Mouse (Mus musculus): ENCODE results near the gene Pdzph1. TPM values are rescaled to one million over a fixed set of nuclear protein-coding genes. Genes with fewer than 3 reads are reported as not detected.

Gene Pdzph1
- polyA plus RNA-seq, 1 experiment from 2014 or later, result 24.2 TPM

GRCm38 (mm10) chr17:58911564-58911963 lies 79.6 kb downstream of the Pdzph1 start:
- H3K4me3 ChIP-seq, result no peak overlapping the region
- no peaks in the 10 kb centered on the region for H3K27me3 ChIP-seq (ENCODE audit: poor library complexity, severe bottlenecking)
- H3K4me1 ChIP-seq, result no peaks in the 10 kb centered on the region
- H3K36me3 ChIP-seq (replicated peaks), result no peaks in the 10 kb centered on the region
- DNase-seq (ENCODE audit: extremely low spot score, low spot score), result no peak
- WGBS, result 88% methylated on average over 7 of the region's 7 CpGs
- H3K9me3 ChIP-seq, result no peaks in the 10 kb centered on the region
- no peak overlapping the region for H3K27ac ChIP-seq

DNA sequence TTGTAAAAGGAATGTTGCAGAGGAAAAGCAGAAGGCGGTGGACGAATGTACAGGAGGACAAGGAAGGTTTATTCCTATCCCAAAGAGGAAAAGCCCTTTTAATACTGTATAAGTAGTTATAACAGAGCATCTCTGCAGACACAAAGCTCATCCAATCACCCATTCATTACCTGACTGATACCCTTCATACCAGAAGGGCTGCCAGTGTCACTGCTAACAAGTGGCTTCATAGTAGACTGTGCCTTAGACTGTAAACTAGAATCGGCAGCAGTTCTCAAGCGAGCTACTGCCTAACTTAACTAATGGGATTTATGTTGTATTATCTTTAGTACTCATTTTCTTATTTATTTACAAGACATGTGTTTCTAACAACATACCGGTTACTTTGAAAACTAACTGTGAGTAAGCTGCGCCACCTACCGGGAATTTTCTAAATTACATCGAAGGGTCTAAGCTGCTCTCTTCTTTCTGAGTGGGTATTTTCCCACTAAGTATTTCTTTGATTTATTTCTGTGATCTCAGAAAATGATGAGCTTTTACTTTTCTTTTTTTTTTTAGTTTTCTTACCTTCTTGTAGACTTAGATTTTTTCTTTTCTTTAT lies 82.0 kb downstream of the Pdzph1 start:
- Histone ChIP-seq H3K4me3 (no peak overlapping the region), H3K27me3 (ENCODE audit: poor library complexity, severe bottlenecking) (no peaks in the 10 kb centered on the region), H3K4me1 (no peaks in the 10 kb centered on the region), H3K36me3 (replicated peaks) (no peaks in the 10 kb centered on the region), H3K9me3 (no peaks in the 10 kb centered on the region), H3K27ac (no peak overlapping the region)
- whole genome bisulfite sequencing, result 43% methylated on average over 8 of the region's 8 CpGs
- peak; percentile 56 for DNase-seq (ENCODE audit: extremely low spot score, low spot score)

- no peaks in the 10 kb centered on the region for H3K27me3 ChIP-seq (ENCODE audit: poor library complexity, severe bottlenecking)
- 81% methylated on average over 2 of the region's 2 CpGs for WGBS
- no peaks in the 10 kb centered on the region for H3K9me3 ChIP-seq
- H3K4me3 ChIP-seq, result no peak overlapping the region
- H3K36me3 ChIP-seq (replicated peaks), result no peaks in the 10 kb centered on the region
- no peak overlapping the region for H3K27ac ChIP-seq
- H3K4me1 ChIP-seq, result no peaks in the 10 kb centered on the region
- DNase-seq (ENCODE audit: extremely low spot score, low spot score), result no peak
Measured at GRCm38 (mm10) chr17:58906001-58906400, 85.2 kb downstream of the Pdzph1 start.

DNA sequence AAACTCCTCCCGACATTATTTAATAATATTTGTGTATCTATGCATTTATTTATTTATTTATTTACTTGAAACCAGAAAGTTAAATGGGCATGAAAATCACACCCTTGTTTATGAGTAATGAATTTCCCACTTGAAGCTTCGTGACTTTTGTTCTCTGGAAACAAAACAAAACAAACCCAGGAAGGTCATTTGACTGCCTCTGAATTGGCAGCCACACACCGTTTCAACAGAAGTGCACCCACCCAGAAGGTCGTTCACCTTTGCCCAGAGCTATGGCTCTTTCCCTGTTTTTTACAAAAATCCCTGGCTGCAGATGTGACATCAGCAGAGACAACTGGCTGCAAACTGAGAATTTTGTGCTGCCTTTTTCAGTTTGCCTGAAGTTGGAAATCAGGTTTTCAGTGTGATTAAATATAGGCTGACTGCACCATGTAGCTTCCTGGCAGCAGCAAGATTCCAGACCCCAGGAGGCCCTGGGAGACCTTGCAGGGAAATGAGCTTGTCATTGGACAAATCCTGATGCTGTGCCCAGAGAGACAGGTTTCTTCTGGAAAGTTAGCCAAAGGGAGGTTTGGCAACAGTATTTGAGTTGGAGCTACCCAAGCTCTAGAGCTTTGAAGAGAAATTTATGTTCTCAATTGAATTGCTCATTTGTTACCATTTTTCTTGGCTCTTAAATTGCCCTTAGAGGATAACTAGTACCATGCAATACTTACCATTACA lies 99.5 kb downstream of the Pdzph1 start:
- no peaks in the 10 kb centered on the region for H3K9me3 ChIP-seq
- peak overlapping the region; percentile 82 for H3K27ac ChIP-seq

GRCm38 (mm10) chr17:58889905-58890645 lies 101.1 kb downstream of the Pdzph1 start:
- H3K27ac ChIP-seq, result peak overlapping the region; percentile 82
- no peaks in the 10 kb centered on the region for H3K9me3 ChIP-seq
- H3K4me3 ChIP-seq, result no peak overlapping the region
- 37% methylated on average over 4 of the region's 4 CpGs for WGBS
- H3K36me3 ChIP-seq (replicated peaks), result no peaks in the 10 kb centered on the region
- peak; percentile 21 for DNase-seq (ENCODE audit: extremely low spot score, low spot score)
- H3K27me3 ChIP-seq (ENCODE audit: poor library complexity, severe bottlenecking), result no peaks in the 10 kb centered on the region
- H3K4me1 ChIP-seq, result peaks cover 40% of the 10 kb centered on the region

More for the DNA sequence above, 99.5 kb downstream of the Pdzph1 start:
- H3K36me3 ChIP-seq (replicated peaks), result no peaks in the 10 kb centered on the region
- H3K27me3 ChIP-seq (ENCODE audit: poor library complexity, severe bottlenecking), result no peaks in the 10 kb centered on the region
- DNase-seq (ENCODE audit: extremely low spot score, low spot score), result no peak
- no peak overlapping the region for H3K4me3 ChIP-seq
- 37% methylated on average over 4 of the region's 4 CpGs for WGBS
- H3K4me1 ChIP-seq, result peaks cover 33% of the 10 kb centered on the region

GRCm38 (mm10) chr17:58884393-58884792 lies 106.8 kb downstream of the Pdzph1 start:
- WGBS, result 64% methylated on average over 1 of the region's 1 CpGs

GRCm38 (mm10) chr17:58873356-58873755 lies 117.8 kb downstream of the Pdzph1 start:
- WGBS, result 83% methylated on average over 1 of the region's 1 CpGs
- no peaks in the 10 kb centered on the region for H3K27me3 ChIP-seq (ENCODE audit: poor library complexity, severe bottlenecking)
- no peaks in the 10 kb centered on the region; the same call in 1 of the 2 replicates for H3K4me1 ChIP-seq
- no peaks in the 10 kb centered on the region for H3K9me3 ChIP-seq
- H3K27ac ChIP-seq, result no peak overlapping the region
- DNase-seq (ENCODE audit: extremely low spot score, low spot score), result no peak
- 0 out of 2 replicates have a peak, but pooled peaks cover 6% of the 10 kb centered on the region for H3K36me3 ChIP-seq (replicated peaks)
- H3K4me3 ChIP-seq, result no peak overlapping the region

More at GRCm38 (mm10) chr17:58884393-58884792, 106.8 kb downstream of the Pdzph1 start:
- Histone ChIP-seq H3K27me3 (ENCODE audit: poor library complexity, severe bottlenecking) (no peaks in the 10 kb centered on the region), H3K27ac (0 out of 2 replicates have a peak overlapping the region, but pooled peaks have one; percentile 5), H3K9me3 (no peaks in the 10 kb centered on the region), H3K4me1 (peaks cover 24% of the 10 kb centered on the region), H3K36me3 (replicated peaks) (0 out of 2 replicates have a peak, but pooled peaks cover 4% of the 10 kb centered on the region), H3K4me3 (no peak overlapping the region)
- DNase-seq (ENCODE audit: extremely low spot score, low spot score), result no peak

- Histone ChIP-seq H3K4me1 (no peaks in the 10 kb centered on the region), H3K27me3 (ENCODE audit: poor library complexity, severe bottlenecking) (no peaks in the 10 kb centered on the region), H3K36me3 (replicated peaks) (no peaks in the 10 kb centered on the region), H3K27ac (no peak overlapping the region), H3K9me3 (no peaks in the 10 kb centered on the region), H3K4me3 (no peak overlapping the region)
- DNase-seq (ENCODE audit: extremely low spot score, low spot score), result no peak
Measured at GRCm38 (mm10) chr17:58870795-58871194, 120.4 kb downstream of the Pdzph1 start.

Other genes with a start within 250 kb of the Pdzph1 start
- 7.9 and 8.9 TPM in 2 replicates for gene Nudt12, start 22.0 kb upstream of the Pdzph1 start, polyA plus RNA-seq (2016; fragmentation: Nextera tagmentation; extraction: Ambion mirVana)

All from forebrain, embryonic 10.5 days (tissue).